Mouse (Mus musculus) ES-E14 (cell line): ENCODE results near the gene Coa4.

ENCODE experiments used
- HCFC1 ChIP-seq: IDR thresholded peaks from 2 replicates; pipeline ENCODE4 v1.6.1; 2012; ENCODE audit warnings: low read length, inconsistent platforms, borderline replicate concordance; ENCODE audit not compliant: insufficient read depth
- MAFK ChIP-seq: IDR thresholded peaks from 2 replicates; pipeline ENCODE4 v1.6.1; 2014; ENCODE audit warnings: mild to moderate bottlenecking, low read depth, low read length, inconsistent platforms; ENCODE audit not compliant: insufficient read depth

- no peak for TF ChIP-seq HCFC1
- no peak for TF ChIP-seq MAFK
Measured at GRCm38 (mm10) chr7:100508670-100509069, 28.2 kb upstream of the Coa4 start.
